Mouse (Mus musculus) CD4-positive helper T cell, adult 2 months (primary cell): Measurements from ENCODE around the gene Chsy1.
"Not testable (repeated sequence)": the region's sequence is repeated elsewhere in the genome, so short reads cannot be mapped to it uniquely, and the experiment has no call there.

Source experiments
- DNase-seq: peaks from one replicate; pipeline ENCODE4 v3.0.0-alpha.2; 2012; ENCODE audit warnings: low read depth, missing footprints, low spot score

Gene Chsy1

DNA sequence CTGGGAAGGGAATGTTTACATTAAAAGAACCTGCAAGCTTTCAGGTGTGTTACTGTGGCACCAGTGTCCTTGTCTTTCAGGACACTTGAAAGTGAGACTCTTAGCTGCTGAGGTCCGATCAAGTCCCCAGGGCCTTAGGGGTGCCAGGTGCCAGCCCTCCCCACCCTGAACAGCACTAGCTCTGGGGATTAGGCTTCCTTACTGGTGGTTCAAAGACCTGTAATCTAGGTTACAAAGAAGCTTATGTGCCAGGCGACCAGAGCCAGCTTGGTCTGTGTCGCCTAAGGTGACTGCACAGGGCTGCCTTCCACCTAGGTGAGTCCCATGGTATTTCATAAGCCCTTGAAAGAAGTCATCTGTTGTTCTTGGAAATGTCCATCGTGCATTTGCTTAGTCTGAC, 66.9 kb downstream of the Chsy1 start:
- no peak for DNase-seq

DNA sequence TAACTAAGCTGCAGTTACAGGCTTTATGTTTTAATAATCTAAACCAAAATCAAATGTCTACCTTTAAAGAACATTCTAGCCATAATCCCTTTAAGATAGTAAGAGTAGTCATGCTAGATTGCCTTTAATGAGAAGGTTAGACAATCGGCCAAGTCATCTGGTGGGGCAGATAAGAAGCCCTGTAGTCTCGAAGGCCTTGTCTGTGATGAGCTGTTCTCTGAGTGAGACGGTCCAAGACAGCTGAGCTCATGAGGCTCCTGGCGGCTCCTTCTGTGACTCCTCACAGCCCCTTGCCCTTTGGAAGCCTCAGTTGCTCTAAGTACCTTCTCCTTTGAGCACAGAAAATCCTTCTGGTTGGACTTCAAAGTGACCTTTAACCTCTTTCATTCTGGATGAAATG, 67.6 kb downstream of the Chsy1 start:
- DNase-seq: no peak

DNA sequence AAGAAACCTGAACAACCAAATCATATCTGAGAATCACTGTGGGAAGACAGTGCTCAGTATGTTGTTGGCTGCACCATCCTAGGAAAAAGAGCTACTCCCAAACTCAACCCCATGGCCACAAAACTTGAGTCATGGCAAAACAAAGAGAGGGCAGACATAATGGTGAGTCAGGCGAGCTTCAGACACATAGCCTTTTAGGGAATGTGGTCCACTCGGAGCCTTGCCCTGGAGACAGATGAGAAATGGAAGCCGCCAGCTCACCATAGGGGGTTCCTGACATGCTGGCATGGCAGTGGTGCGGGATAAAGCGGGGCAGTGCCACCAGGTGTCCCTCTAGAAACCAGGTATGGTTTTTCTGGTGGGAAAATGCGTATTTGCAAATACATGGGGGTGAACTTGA, 68.8 kb downstream of the Chsy1 start:
- DNase-seq: no peak

DNA sequence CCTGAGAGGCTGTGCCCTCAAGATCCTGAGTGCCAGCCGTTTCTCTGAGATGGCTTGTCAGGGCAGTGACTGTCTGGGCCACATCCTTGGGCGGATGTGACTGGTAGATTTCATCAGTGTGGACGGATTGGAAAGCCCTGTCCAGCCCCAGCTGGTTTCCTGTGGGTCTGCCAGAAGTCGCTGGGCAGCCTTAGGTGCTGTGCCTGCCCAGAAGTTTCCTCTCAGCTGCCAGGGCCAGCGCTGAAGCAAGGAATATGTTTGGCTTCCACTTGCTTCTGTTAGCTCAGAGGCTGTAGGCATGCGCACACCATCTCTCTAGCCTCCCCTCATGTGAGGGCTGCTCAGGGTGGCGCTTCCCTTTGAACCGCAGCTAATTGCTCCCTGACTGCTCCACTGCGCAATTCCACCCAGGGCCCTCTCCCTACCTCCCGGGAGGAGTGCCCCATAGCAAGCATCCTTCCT, 69.8 kb downstream of the Chsy1 start:
- DNase-seq: peak; percentile 43

DNA sequence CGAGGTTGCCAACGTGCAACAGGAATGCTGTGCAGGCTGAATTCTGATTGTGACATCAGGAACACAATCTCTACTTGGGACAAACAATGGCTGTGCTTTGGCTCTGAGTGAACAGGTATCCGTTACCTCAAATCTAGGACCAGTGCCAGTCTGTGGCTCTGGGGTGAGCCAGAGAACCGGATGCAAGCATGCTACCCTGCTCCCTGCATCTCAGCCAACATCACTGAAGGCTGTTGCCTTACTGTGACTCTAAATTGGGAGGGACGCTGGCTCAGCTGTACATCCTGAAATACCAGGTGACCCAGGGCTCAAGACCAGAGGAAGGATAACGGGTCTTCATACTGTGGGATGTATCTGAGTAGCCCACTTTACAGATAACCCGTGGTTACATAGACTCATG, 70.4 kb downstream of the Chsy1 start:
- DNase-seq: peak; percentile 62

GRCm38 (mm10) chr7:66180260-66180659, 70.9 kb downstream of the Chsy1 start:
- peak; percentile 84 for DNase-seq

GRCm38 (mm10) chr7:66180711-66181365, 71.5 kb downstream of the Chsy1 start:
- peak; percentile 46 for DNase-seq

DNA sequence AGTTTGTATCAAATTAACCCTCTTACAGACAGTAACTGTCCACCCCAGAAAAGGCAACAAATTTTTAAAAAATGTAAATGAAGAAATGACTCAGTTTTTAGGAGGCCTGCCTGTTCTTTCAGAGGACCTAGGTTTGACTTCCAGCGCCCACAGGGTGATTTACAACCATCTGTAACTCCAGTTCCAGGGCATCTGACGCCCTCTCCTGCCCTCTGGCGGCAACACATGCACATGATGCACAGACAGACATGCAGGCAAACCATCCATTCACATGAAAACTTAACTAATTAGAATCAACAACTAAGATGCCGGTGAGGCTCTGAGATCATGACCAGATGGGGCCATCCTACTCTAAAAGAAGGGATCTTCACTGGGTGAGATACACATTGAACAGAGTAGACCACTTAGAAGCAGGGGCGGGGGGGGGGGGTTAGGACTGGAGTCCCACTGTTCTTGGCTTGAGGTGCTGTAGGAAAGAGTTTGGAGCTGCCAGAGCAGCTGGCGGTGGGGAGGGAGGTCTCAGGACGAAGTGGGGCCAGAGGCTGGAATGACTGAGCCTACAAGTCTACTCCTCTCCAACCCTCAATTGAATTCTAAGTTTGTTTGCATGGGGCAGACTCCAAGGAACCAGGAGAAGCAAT, 72.9 kb downstream of the Chsy1 start:
- DNase-seq: no peak

GRCm38 (mm10) chr7:66183404-66183803, 74.1 kb downstream of the Chsy1 start:
- DNase-seq: peak; percentile 39

- DNase-seq: no peak
Measured at GRCm38 (mm10) chr7:66184026-66184425, 74.7 kb downstream of the Chsy1 start.

GRCm38 (mm10) chr7:66185370-66185769, 76.1 kb downstream of the Chsy1 start:
- DNase-seq: peak; percentile 77

- DNase-seq: no peak
Measured at GRCm38 (mm10) chr7:66187581-66188231, 78.4 kb downstream of the Chsy1 start.

- DNase-seq: not testable (repeated sequence)
Measured at GRCm38 (mm10) chr7:66190385-66190784, 81.1 kb downstream of the Chsy1 start.

DNA sequence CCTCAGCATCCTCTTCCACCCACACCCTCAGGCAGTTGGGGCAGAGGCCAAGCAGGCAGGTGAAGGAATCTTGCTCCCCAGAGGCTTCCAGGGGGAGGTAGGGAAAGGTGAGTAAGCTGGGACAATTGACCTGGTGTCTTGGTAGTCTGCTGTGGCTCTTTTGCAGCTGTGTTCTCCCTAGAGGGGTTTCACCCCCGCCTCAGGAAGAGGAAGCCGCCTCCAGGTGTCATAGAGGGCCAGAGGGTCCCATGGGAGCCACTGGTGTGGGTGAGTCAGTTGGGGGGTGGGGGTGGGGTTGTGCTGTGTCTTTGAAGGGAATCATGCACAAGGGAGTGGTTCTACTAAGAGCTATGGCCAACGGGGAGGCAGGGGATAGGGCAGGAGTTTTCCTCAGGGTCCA, 85.2 kb downstream of the Chsy1 start:
- DNase-seq: no peak

- DNase-seq: no peak
Measured at GRCm38 (mm10) chr7:66195881-66196280, 86.6 kb downstream of the Chsy1 start.

GRCm38 (mm10) chr7:66196609-66197445, 87.5 kb downstream of the Chsy1 start:
- peak; percentile 66 for DNase-seq

DNA sequence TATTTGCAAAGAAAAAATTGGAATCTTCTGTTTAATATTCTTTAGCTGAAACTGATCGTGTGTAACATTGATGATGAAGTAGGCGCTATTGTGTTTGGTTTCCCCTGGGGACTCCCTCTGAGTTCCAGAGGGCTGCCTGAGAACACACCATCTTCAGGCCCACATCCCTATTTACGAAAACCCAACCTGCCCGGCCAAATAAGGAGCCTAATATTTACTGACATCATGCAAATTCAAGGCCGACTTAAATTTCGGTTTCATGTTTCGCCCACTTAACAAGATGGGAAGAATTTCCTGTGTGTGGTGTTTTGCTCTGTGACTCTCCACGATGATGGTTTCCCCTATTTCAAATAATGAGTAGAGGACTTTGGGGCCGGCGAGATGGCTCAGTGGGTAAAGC, 89.1 kb downstream of the Chsy1 start:
- no peak for DNase-seq

- no peak for DNase-seq
Measured at GRCm38 (mm10) chr7:66199391-66199831, 90.1 kb downstream of the Chsy1 start.

DNA sequence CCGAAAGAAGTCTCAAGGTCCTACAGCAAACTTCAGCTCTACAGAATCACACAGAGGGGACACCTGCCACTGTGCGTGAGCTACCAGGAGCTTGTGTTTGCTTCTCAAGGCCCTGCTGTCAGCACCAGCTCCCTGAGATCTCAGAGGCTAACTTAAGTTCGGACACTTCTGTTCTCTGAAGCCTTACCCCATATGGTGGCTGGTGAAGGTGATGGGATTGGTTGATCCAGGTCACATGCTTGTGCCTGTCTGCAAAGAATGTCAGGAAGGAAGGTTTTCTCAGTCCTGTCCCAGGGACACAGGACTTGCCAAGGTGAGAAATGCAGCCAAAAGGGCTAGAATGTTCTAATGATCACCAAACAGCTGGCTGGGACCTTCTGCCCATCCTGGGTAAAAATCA, 91.1 kb downstream of the Chsy1 start:
- no peak for DNase-seq

DNA sequence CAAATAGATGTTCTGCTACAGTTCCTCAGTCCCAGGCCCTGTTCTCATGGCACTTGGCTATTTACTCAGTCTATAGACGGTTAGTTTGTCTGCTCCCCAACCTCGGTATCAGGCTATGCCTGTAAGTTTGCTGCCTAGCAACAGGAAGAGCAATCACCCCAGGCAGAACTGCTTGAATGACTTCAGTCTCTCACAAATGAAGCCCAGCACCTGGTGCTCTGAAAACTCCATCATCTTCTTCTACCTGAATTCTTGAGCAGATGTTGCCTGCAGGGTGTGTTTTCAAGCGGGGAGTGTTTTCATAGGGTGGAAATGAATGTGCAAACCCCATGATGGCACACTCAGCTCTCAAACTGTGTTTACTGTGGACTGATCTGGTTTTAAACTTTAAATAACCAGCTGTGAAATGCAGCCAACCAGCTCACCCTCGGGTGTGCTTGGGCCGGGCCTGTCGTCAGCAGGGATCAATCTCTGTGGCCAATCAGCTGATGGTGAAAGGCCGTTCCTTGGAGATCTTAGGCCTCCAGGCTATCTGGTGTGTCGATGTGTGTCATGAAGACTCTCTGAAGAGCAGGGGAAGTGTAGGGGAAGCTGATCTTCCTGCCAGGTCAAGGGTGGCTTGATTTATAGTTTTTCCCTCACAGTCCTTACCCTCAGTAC, 91.6 kb downstream of the Chsy1 start:
- no peak for DNase-seq

DNA sequence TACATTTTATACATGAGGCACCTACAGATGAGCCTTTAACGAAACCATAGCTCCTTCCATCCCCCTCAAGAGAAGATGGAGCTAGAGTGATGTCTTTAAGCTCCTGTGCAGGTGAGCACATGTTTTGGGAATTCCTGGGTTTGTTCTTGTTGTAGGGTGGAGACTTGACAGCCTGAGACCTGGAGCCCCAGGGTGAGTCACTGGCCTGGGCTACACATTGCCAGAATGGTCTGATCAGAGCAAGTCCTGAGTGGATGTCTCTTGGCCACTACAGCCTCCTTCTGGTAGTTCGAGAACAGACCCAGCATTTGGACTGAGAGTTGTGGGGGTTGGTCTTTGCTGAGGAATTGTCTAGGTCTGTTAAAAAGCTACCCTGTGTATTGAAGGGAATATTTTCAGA, 92.3 kb downstream of the Chsy1 start:
- no peak for DNase-seq
